Mouse (Mus musculus) cerebellum, adult 2 months (tissue): ENCODE measurements around the gene Defb45.

Source experiments
- CTCF ChIP-seq: fragments of 200-500 bp; IDR thresholded peaks from 2 replicates; pipeline ENCODE4 v1.5.1; 2011; ENCODE audit warnings: low read depth, mild to moderate bottlenecking, control low read depth, low read length, moderate library complexity, borderline replicate concordance; ENCODE audit not compliant: insufficient read depth
- POLR2A ChIP-seq: fragments of 200-500 bp; IDR thresholded peaks from 2 replicates; pipeline ENCODE4 v1.6.1; 2011; ENCODE audit warnings: low read length, control low read depth, borderline replicate concordance; ENCODE audit not compliant: insufficient read depth

DNA sequence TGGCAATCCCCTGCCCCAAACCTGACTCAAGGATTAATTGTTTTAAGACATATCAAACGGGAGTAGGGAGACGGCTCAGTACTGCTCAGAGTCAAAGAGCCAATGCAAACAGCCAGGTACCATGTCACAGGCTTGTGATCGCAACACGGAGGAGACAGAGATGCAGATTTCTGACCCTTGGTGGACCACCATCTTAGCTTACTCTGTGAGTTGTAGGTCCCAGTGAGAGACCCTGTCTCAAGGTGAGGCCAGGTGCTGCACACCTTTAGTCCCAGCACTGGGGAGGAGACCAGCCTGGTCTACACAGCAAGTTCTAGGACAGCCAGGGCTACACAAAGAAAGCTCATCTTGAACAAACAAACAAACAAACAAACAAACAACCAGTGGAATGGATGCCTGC, 38.2 kb upstream of the Defb45 start:
- no peak for TF ChIP-seq CTCF
- no peak for TF ChIP-seq POLR2A
